Mouse (Mus musculus): ENCODE results near the gene Jak3.
A peak's percentile ranks its signal among the peaks of the same experiment; 100 is the strongest.

The Jak3 gene

DNA sequence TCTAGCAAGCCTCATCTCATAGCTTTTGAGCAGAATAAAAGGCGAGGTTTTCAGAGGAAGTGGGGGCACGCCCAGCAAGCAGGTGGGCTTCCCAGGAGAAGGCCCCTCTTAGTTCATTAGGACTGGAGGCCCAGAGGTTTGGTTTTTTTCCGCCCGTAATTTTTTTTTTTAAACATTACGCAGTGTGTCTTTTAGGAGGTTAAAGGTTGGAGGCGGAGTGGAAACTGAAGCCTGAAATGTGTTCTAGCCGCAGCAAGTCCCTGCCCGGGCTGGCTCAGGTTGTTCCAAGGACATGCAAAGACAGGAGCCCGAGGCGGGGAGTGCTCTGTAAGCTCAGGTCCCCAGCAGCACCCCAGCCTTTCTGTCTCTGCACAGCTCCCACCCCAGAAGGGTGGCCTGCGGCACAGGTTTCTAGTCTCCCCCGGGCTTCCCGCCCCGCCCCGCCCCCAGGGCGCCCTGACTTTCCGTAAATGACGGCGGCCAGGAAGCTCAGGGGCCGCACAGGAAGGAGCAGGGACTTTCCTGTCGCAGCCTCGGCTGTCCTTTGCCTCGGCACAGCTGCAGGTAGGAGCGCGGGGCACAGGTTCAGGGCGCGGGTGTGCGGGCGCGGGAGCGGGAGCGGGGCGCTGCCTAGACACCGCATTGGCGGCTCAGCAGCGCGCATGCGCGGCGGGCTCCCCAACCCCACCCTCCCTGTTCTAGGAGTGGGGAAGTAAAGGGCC, at the start of gene Jak3:
Gene Jak3 (plus strand): TSS at position 277 of the 722 bp plus-strand sequence.
- peak; percentile 55 for DNase-seq

DNA sequence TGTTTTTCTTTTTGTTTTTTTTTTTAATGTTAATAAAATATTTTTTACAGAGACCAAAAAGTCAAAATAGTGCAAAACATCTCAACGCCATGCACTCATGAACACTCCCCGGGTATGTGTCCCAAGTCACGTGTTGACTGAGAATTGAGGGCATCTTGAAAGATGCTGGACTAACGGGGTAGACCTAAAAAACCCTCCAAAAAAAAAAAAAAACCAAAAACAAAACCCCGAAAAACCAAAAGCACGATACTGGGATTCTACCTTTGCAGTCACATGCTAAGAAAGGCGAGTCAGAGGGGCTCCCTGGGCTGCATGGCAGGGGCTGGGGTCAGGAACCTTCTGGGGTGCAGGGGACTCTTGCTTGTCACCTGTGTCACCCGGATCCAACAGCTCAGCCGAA, 49.3 kb upstream of the Jak3 start:
- DNase-seq: no peak

DNA sequence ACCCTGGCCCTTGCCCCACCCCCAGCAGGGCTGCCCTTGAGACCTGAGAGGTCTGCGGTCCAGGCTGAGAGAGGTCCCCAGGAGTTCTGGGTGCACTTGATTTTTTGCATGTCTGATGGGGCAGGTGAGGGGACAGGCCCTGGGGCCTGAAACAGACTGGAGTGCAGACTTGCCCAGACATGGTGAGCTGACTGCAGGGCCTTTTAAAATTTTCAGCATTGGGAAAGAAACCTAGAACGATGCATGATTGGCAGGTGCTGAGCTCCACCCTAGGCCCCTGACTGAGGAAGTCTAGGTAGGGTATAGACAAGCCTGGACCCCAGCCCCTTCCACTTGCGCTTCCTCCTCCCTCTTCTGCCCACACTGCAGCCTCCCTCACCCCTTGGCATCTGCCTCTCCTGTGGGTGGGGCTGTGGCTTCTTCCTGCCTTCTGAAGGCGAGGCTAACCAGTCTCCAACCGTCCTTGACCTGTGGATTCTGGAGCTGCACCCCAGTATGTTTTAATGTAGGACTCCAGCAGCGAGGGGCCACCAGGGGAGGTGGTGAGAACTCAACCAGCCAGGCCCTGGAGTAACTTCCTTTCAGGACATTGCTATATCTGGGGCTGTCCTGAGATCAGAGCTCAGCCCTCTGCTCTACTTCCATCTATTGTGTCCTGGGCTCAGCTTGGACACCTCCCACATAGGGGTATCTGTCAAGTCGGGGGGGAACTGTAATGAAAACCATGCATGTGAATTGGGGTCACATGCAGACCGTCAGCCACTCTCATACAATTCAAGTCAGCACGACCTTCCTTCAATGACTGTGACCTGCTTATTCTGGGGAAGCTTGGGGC, 48.6 kb upstream of the Jak3 start:
- DNase-seq: peak; percentile 29

DNA sequence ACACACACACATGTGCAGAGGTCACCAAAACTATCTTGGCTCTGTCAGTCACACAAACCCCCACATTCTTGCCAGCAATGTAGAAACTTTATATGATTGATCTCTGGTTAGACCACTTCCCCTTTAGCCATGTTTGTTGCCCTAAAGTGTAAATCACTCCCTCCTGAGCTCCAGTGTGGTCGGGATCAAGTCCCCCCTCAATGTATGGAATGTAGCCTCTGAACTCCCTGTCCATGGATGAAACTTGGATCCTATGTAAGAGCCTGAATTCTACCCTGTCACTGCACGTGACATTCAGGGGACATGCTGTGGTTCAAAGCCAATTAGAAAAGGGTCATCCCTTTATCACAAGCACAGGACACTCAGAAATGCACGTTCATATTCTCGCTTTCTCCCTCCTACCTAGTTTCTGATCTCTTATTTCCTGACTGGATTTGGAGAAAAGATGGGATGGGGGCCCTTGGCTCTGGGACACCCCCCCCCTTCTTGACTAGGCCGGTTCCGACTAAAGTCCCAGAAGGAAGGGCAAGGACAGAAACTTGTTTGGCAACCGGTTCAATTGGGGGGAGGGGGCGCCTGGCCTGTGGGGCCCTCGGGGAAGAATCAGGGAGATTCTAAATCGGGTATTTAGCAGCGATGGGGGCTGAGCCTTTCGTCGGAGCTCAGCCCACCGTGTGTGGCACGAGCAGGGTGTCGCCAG, 47.5 kb upstream of the Jak3 start:
- no peak for DNase-seq

DNA sequence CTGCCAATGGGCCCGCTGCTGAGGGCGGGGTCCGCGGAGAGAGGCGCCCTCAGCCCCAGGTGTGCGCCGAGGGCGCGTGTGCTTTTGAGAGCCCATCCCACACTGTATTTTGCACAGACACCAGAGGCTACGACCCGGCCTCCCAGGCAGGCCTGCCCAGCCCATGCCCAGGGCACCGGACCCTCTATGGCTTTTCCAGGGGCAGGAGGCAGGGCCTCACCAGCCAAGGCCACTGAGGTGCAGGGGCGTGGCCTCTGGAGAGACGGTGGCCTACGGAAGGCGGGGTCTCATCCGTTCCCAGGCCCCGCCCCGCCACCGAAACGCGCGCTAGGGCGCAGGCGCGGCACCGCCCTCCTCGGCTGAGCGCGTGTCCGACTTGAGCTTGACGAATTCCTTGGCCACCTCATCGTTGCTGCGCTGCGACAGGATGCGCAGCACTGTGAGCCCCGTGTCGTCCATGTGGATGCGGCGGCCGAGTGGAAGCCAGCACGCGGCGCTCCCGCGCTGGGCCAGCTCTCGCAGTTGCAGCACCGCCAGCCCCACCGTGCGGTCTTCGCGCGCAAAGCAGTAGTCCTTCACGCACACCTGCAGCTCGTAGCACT, 46.9 kb upstream of the Jak3 start:
- peak; percentile 96 for DNase-seq

DNA sequence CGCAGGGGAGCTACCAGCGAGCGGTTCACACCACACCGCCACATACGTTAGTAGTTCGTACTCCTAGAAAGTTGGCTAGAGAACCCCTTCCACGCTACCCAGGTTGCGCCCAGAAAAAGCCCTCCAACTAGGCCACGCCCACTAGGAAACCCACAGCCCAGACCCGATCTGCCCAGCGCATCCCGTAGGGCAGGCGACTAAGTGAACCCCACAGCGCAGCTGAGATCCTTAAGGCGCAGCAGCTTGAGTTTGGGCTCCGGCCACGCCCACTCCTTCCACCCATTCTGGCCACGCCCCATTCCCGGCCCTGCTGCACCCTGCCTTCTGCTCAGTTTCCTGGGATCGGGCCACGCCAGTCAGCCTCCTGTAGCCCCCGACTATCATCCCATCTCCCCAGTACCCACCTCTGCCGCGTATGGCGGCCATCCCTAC, 46.3 kb upstream of the Jak3 start:
- DNase-seq: peak; percentile 51

DNA sequence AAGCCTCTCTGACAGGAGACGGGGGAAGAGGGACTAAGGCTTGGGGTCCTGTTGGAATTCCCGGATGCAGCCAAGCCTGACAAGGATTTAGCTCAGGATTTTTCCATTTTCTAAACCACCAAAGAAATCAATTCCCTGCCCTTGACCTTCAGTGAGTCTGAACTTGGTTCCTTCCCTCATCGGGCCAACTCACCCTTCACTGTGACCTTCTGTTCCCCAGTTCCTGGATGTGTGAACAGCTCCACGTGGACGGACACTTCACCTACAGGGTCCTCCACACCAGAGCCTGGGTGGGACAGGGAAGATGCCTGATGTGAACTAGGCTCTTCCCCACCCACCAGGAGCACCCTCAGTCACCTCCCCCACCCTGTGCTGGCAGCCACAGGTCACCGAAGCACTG, 45.3 kb upstream of the Jak3 start:
- DNase-seq: no peak

DNA sequence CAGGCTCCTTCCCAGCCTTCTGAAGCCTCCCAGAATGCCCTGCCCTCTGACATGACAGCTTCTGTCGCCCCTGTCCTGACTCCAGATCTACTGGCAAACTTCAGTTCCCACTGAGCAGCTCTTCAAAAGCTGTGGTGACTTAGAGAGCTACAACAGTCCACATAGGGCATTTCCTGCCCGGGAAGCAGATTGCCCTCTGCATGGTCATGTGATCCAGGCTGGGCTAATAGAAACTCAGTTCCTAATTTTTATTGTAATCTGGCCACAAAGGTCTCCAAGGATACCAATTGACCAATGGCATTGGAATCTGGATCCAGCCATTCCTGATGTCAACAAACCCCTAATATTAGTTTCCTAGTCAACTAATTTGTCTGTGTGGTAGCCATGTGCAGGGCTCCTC, 44.2 kb upstream of the Jak3 start:
- DNase-seq: no peak

DNA sequence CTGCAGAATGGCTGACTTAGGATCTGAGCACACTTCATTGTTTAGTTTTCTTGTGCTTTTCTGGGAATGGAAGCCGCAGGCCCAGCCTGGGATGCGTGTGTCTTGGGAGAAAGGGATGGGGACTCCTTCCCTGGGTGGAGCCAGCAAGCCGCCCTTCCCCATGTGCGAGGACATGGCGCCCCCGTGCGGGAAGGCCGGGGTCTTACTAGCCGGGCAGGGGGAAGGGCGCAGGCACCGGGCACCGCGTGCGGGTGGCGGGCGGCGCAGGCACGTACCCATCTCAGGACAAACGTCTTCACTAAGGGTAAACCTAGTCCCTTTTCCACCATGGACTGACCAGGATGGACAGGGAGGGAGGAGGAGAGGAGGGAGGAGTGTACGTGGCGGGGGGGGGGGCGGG, 42.9 kb upstream of the Jak3 start:
- DNase-seq: peak; percentile 67

DNA sequence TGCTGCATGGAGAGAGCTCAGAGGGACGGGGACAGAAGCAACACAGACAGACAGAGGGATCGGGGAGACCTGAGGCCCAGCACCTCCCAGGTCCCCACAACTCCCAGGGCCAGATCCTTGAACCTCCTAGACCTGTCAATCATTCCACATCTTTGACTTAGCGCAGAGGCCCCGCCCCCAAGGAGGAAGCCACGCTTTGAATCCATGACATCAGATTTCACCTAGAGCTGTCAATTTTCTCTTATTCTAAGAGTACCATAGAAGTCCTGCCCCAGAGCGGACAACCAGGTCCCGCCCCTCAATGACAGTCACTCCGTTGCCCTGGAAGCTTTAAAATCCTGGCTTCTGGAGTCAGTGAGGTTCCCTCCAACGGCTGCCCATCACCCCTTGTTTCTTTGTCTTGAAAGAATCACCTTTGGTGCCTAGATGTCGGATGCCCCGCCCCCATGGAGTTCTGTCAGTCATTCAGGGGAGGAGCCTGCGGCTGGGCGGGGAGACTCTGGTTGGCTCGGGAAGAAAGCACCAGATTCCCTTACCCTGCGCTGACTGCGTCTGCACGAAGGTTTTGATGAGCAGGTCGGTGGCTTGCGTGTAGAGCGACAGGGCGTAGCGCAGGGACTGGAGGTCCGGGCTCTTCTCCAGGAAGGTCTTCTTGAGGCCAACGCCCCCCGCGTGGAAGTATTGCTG, 42.0 kb upstream of the Jak3 start:
- DNase-seq: peak; percentile 61

DNA sequence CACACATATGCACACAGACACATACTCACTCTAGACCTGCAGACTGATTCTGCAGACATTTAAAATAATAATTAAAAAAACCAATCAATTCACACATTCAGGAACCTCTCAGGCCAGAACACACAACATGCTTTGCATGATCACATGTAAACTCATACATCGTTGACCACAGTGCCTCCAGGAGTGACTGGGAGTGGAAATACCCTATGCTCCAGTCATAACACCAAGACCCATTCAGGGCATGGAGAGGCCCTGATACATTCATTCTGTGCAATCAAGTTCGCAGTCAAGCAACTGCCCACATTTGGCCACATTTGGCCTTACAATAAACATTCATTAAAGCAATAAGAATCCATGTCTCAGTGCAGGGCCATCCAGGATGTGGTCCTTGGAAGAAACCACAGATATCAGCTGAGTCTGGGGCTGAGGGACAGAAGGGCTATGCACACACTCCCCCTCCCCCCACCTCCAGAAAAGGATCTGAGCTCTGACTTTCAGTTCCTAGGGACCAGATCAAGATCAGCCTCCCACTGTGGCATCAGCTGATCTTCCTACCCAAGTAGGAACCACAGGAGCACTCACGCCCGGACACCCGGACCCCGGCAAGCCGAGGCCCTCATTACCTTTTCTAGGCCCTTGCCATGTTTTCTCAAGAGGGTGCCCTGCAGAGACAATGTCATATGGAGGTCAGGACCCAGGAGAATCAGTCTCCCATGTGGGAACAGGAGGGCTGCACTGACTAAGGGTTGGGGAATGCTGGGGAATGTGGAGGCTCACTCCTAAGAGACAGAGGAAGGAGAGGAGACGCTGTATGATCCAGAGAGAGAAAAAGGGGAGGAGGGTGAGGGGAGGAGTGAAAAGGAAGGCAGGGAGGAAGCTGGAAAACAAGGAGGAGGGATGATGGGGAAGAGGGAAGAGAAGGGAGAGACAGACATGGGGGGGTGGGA, 38.7 kb upstream of the Jak3 start:
- DNase-seq: no peak

DNA sequence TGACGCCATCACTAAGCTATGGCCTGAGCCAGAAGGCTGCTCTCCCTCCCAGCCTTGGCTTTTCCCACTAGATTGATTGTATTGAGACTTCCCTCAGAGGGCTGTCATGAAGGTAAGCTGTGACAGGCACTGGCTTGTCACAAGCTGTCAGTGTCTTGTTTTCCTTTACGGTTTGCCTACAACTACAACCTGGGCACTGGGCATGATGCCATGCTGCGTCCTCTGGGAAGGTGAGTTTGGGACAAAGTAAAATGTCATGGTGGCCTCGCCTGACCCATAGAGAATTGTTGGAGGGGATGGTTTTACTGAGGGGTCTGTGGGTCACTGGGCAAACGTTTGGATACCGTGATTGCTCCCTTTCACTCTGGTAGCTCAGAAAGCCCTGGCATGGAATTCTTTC, 37.8 kb upstream of the Jak3 start:
- DNase-seq: no peak

DNA sequence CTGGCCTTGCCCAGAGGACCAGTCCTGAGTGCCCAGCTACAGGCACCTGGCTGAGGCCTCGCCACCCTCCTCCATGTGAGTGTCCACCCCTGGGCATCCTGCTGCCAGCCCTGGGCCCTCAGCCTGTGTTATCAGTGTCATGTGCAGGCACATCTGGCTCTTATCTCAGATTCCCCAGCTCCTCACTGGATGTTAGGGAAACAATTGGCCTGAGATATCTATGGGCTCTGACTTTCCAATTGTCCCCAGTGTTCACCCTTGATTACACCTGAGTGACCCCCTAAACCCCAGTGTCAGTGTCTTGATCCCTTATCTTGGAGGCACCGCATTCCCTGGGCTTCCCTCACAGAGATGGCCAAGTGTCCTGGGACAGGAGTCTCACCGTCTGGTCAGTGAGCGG, 36.8 kb upstream of the Jak3 start:
- no peak for DNase-seq

DNA sequence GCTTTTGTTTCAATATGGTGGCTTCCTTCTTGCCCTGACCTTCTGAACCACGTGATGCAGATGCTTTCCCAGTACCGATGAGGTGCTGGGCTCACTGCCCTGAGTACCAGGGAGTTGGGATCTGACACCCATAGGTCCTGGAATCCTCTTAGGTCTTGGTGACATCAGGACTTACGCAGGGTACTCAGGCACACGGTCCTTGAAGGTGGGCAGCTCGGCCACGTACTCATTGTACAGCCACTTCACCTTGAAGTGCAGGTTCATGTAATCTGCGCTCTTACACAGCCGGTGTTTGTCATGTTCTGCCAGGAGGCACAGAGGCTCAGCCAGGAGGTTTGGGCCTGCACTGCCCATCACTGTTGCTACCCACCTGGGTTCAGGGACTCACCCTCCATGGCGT, 30.6 kb upstream of the Jak3 start:
- DNase-seq: no peak

DNA sequence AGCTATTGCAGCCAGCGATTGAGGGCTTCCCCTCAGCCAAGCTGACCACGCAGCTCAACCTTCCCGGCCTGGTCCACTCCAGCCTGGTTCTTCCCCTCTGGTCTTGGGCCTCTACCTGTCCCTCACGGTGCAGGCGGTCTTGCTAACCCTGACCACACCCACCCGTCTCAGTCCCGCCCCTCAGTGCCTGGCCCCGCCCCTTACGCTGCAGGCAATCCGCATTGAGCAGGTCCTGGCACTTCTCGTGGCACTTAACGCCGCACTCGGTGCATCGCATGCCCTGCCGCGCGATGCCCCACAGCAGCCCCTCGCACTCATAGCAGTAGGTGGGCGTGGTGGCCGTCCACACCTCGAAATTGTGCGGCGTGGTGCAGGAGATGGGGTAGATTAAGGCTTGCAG, 21.5 kb upstream of the Jak3 start:
- peak; percentile 36 for DNase-seq

DNA sequence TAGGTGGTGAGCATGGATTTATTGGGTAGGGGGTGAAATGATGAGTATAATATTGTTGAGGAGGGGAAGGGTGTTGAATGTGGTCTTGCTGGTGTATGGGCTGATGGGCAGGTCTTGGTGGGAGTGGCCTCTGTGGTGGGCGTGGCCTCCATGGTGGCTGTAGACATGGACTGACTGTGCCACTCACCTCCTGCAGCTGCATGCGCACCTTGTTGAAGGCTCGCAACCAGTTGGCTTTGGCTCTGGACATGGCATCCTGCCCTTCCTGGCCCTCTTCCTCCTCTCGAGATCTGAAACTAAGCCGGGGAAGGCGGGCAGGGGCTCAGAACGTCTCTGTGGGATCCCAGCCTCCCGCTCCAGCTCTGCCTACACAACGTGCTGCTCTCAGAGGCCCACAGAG, 18.3 kb upstream of the Jak3 start:
- no peak for DNase-seq

DNA sequence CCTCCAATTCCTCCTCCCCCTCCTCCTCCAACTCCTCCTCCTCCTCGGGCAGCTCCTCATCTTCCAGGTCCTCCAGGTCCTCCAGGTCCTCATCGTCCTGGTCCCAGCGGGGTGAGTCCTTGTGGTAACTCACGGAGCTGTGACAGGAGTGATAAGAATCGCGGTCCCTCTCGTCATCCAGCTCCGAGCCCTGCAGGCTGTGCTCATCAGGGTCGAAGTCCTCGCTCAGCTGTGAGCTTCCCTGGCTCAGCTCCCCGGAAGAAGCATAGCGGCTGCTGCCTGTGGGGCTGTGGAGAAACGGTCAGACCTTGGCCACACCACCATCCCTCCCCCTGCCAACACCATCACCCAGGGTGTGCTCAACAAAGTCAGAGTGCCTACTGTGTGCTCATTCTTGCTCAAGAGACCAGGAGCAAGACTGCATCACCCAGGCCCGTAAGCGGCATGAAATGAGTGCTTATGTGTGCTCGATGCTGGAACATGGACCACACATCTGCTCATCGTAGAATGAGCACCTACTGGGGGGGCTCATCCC, 17.5 kb upstream of the Jak3 start:
- DNase-seq: no peak

DNA sequence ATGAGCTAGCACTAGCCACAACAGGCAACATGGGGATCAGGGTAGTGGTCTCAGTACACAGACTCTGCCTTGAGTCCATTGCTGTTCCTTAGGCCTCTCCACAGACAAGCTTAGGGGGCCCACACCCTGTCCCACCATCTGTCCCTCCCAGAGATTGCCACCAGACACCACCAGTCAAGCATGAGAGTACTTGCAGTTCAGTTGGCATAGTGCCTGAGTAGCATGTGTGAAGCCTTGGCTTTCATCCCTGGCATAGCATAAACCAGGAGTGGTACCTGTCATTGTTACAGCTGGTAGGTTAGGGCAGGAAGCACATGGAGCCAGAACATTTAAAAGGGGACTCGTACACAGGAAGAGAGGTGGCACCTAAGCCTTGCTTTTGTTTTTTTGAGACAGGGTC, 16.3 kb upstream of the Jak3 start:
- DNase-seq: no peak

DNA sequence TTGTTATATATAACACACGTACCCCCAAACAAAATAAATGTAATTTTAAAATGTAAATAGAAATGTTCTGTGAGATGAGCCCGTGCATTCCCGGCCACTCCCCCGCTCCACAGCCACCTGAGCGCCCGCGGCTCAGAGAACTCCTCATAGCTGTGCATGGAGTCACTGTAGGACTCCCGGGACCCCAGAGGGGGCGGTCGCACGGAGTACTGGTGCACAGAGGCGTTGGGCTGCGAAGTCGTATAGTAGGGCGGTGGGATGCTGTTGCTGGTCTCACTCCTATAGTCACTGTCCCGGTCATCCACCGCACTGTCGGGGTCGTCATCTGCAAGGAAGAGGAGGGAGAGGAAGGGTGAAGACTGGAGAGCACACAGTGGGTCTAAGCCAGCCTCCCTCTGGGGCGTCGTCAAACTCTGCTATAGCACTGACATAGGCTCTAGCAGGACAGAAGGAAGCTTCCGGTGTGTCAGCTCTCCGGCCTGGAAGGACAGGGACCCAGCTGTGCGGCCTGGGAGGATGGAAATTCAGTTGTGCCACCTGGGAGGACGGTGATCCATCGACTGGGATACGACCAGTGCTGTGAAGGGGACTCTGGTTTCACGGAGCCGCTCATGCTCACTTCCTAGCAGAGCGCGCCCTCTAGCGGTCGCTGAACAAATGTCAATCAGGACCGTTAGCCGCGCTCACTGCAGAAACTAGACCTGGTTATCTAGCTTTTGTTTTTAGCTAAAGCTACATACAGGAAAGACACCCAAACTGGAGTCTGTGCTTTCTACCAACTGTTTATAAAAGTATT, 15.6 kb upstream of the Jak3 start:
- DNase-seq: peak; percentile 92
